Mouse (Mus musculus): ENCODE data around the gene Bcat1. TPM values are rescaled to one million over a fixed set of nuclear protein-coding genes. Genes with fewer than 3 reads are reported as not detected.
A peak's percentile ranks its signal among the peaks of the same experiment; 100 is the strongest.

Bcat1 gene
- polyA plus RNA-seq, 1 experiment from 2014 or later: 126 TPM

DNA sequence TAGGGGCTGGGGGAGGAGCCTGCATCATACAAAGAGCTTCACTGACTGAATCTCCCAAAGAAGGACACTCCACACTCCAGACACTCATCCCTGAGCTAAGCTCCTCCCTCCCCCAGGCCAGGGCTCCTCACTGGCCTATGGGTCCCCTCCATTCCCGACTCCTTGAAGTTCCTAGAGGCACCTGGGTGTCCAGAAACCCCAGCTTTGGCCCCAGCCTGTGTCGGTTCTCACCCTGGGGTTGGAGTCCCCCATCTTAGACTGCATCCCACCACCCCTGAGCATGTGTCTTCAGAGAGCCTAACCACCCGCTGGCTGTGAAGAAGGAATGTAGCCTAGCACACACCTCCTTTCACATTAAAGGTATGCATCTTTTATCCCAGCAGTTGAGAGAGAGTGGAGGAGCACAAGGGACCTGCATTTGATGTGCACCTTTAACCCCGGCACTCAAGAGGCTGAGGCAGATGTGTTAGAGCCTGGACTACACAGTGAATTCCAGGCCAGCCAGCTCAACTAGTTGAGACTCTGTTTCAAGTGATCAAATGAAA lies 10.6 kb downstream of the Bcat1 start:
- Histone ChIP-seq H3K4me3 (no peak overlapping the region), H3K36me3 (replicated peaks) (peaks cover 3% of the 10 kb centered on the region; the same call in 1 of the 2 replicates), H3K4me1 (peaks cover 29% of the 10 kb centered on the region), H3K27ac (replicated peaks) (no peak overlapping the region), H3K9me3 (no peaks in the 10 kb centered on the region), H3K27me3 (replicated peaks; ENCODE audit: low read depth, poor library complexity, severe bottlenecking) (no peaks in the 10 kb centered on the region)
- DNase-seq (ENCODE audit: low spot score): no peak
- 81% methylated on average over 4 of the region's 4 CpGs for WGBS

GRCm38 (mm10) chr6:145064104-145064503 lies 11.9 kb downstream of the Bcat1 start:
- Histone ChIP-seq H3K9me3 (no peaks in the 10 kb centered on the region), H3K36me3 (replicated peaks) (peaks cover 3% of the 10 kb centered on the region; the same call in 1 of the 2 replicates), H3K27ac (replicated peaks) (no peak overlapping the region), H3K4me1 (peaks cover 29% of the 10 kb centered on the region), H3K4me3 (no peak overlapping the region), H3K27me3 (replicated peaks; ENCODE audit: low read depth, poor library complexity, severe bottlenecking) (no peaks in the 10 kb centered on the region)
- 84% methylated on average over 1 of the region's 1 CpGs for WGBS
- no peak for DNase-seq (ENCODE audit: low spot score)

DNA sequence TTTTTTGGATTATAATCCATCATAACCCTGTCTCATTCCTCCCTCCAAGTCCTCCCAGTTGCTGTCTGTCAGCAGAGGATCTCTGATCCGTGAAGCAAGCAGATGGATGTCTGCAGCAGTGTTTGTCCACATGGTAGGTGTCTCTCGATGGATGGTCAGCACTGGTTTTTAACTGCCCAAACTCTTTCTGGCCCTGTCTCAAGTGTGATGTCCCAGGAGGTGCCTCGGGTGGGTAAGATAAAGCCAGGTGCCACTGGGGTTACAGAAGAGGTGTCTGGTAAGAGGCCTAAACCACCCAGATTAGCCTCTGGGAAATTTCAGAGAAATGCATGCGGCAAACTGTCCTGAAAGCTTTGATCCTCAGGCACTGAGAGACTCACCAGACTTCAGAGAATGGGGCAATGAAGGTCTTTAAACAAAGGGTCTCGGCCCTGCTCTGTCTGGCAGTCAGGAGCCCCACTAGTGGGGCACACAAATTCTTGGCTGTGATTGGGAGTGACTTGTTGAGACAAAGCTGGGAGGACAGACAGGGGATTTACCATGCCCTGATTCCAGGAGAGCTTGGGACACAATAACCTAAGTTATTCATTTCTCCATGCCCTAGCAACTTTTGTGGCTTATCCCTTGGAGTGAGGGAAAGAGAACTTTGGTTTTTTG lies 12.6 kb downstream of the Bcat1 start:
- Histone ChIP-seq H3K9me3 (no peaks in the 10 kb centered on the region), H3K27me3 (replicated peaks; ENCODE audit: low read depth, poor library complexity, severe bottlenecking) (no peaks in the 10 kb centered on the region), H3K4me3 (no peak overlapping the region), H3K36me3 (replicated peaks) (peaks cover 3% of the 10 kb centered on the region; the same call in 1 of the 2 replicates), H3K4me1 (peaks cover 29% of the 10 kb centered on the region), H3K27ac (replicated peaks) (0 out of 2 replicates have a peak overlapping the region, but pooled peaks have one; percentile 24)
- WGBS: 67% methylated on average over 5 of the region's 5 CpGs
- no peak for DNase-seq (ENCODE audit: low spot score)

DNA sequence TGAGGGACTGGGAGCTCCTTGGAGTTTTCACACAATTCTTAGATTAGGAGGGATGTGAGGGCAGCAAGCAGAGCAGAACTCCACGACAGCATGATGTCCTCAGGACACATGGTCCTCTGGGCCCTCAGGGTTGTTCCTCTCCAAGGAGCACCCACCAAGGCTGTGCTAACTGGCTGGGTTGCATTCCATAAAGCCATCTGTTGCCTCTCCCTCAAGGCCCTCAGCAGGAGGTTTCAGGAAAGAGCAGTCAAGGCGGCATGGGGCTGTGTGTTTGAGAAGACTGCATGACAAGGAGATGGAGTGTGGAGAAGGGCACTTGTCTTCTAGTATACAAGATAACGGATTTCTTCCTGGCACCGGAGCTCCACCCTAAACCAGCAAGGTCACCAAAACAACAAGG lies 13.2 kb downstream of the Bcat1 start:
- 71% methylated on average over 4 of the region's 4 CpGs for WGBS
- no peaks in the 10 kb centered on the region for H3K27me3 ChIP-seq (replicated peaks; ENCODE audit: low read depth, poor library complexity, severe bottlenecking)
- H3K36me3 ChIP-seq (replicated peaks): peaks cover 3% of the 10 kb centered on the region; the same call in 1 of the 2 replicates
- no peak for DNase-seq (ENCODE audit: low spot score)
- H3K27ac ChIP-seq (replicated peaks): no peak overlapping the region
- H3K4me3 ChIP-seq: no peak overlapping the region
- H3K9me3 ChIP-seq: no peaks in the 10 kb centered on the region
- H3K4me1 ChIP-seq: peaks cover 25% of the 10 kb centered on the region

DNA sequence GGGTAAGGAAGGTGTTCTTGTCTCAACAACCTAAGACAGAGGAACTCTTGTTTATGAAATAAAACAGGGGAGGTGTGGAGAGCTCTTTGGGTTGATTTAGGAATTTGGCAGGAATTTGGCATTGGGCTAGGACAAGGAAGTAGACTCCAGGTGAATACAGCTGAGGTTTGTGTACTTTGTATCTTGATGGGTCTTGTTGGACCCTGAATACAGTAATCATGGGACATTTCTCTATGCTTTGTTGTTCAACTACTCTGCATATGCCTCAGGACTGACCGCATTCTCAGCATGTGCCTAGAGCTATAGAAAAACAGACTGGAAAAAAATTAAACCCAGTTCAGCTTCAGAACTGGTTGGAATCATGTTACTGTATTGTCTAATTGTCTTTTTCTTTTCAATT lies 14.6 kb downstream of the Bcat1 start:
- Histone ChIP-seq H3K27ac (replicated peaks) (no peak overlapping the region), H3K9me3 (no peaks in the 10 kb centered on the region), H3K27me3 (replicated peaks; ENCODE audit: low read depth, poor library complexity, severe bottlenecking) (no peaks in the 10 kb centered on the region), H3K36me3 (replicated peaks) (peaks cover 5% of the 10 kb centered on the region; the same call in 1 of the 2 replicates), H3K4me3 (no peak overlapping the region), H3K4me1 (peaks cover 20% of the 10 kb centered on the region)
- 90% methylated on average over 1 of the region's 1 CpGs for WGBS
- no peak for DNase-seq (ENCODE audit: low spot score)

- Histone ChIP-seq H3K27me3 (replicated peaks; ENCODE audit: low read depth, poor library complexity, severe bottlenecking) (no peaks in the 10 kb centered on the region), H3K36me3 (replicated peaks) (peaks cover 14% of the 10 kb centered on the region), H3K9me3 (no peaks in the 10 kb centered on the region), H3K27ac (replicated peaks) (no peak overlapping the region), H3K4me1 (peaks cover 12% of the 10 kb centered on the region), H3K4me3 (no peak overlapping the region)
- no peak for DNase-seq (ENCODE audit: low spot score)
- WGBS: 85% methylated on average over 4 of the region's 4 CpGs
Observed at GRCm38 (mm10) chr6:145056102-145056501, 19.9 kb downstream of the Bcat1 start.

- no peak overlapping the region for H3K4me3 ChIP-seq
- no peaks in the 10 kb centered on the region for H3K9me3 ChIP-seq
- H3K27ac ChIP-seq (replicated peaks): no peak overlapping the region
- H3K27me3 ChIP-seq (replicated peaks; ENCODE audit: low read depth, poor library complexity, severe bottlenecking): no peaks in the 10 kb centered on the region
- peaks cover 19% of the 10 kb centered on the region for H3K4me1 ChIP-seq
- WGBS: 78% methylated on average over 6 of the region's 6 CpGs
- no peak for DNase-seq (ENCODE audit: low spot score)
- peaks cover 14% of the 10 kb centered on the region for H3K36me3 ChIP-seq (replicated peaks)
Observed at GRCm38 (mm10) chr6:145055277-145055858, 20.6 kb downstream of the Bcat1 start.

DNA sequence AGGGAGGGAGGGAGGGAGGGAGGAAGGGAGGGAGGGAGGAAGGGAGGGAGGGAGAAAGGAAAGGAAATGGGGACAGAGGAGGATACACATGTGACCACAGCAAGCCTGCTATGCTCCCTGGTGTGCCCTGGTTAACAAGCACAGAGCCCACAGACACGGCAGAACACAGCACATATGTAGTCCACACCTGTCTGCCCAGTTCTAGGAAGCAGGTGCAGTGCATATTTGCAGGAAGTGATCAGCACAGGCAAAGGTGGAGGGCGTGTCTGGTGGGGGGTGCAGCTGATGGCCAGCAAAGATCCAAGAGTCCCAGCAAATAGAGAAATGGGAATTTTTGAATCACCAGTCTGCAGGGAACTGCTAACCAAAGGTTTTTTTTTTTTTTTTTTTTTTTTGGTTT lies 23.3 kb downstream of the Bcat1 start:
- H3K27me3 ChIP-seq (replicated peaks; ENCODE audit: low read depth, poor library complexity, severe bottlenecking): peaks cover 11% of the 10 kb centered on the region
- WGBS: 83% methylated on average over 2 of the region's 2 CpGs
- no peak overlapping the region for H3K4me3 ChIP-seq
- H3K36me3 ChIP-seq (replicated peaks): peaks cover 14% of the 10 kb centered on the region
- H3K27ac ChIP-seq (replicated peaks): no peak overlapping the region
- H3K9me3 ChIP-seq: no peaks in the 10 kb centered on the region
- peaks cover 46% of the 10 kb centered on the region for H3K4me1 ChIP-seq
- no peak for DNase-seq (ENCODE audit: low spot score)

DNA sequence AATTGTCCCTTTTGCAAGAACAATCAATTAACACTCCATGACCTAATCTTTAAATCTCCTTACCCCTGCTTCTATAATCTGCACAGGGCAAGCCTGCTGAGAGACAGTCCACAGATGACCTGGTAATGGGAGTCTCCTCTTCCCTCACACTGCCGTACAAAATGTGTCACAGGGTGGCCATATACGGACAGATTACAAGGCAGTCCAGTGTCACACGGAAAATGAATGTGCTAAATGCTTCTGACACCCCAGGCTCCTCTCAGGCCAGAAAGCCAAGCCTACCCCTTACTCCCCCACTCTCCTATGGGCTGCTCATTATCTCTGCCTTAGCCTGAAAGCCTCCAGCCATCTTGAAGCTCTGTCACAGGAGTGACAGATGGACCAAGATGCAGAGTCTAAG lies 25.1 kb downstream of the Bcat1 start:
- no peaks in the 10 kb centered on the region for H3K9me3 ChIP-seq
- H3K27ac ChIP-seq (replicated peaks): no peak overlapping the region
- 53% methylated on average over 3 of the region's 3 CpGs for WGBS
- peaks cover 11% of the 10 kb centered on the region for H3K27me3 ChIP-seq (replicated peaks; ENCODE audit: low read depth, poor library complexity, severe bottlenecking)
- H3K4me3 ChIP-seq: no peak overlapping the region
- H3K4me1 ChIP-seq: peaks cover 54% of the 10 kb centered on the region
- H3K36me3 ChIP-seq (replicated peaks): peaks cover 12% of the 10 kb centered on the region
- DNase-seq (ENCODE audit: low spot score): no peak

GRCm38 (mm10) chr6:145048131-145048997 lies 27.6 kb downstream of the Bcat1 start:
- 2% methylated on average over 64 of the region's 64 CpGs for WGBS
- Histone ChIP-seq H3K9me3 (no peaks in the 10 kb centered on the region), H3K27me3 (replicated peaks; ENCODE audit: low read depth, poor library complexity, severe bottlenecking) (peaks cover 11% of the 10 kb centered on the region), H3K36me3 (replicated peaks) (peaks cover 10% of the 10 kb centered on the region), H3K4me1 (peaks cover 59% of the 10 kb centered on the region), H3K4me3 (peak overlapping the region; percentile 70), H3K27ac (replicated peaks) (peak overlapping the region; percentile 90)
- DNase-seq (ENCODE audit: low spot score): peak; percentile 68

GRCm38 (mm10) chr6:145047445-145047857 lies 28.5 kb downstream of the Bcat1 start:
- Histone ChIP-seq H3K27ac (replicated peaks) (peak overlapping the region; percentile 90), H3K9me3 (no peaks in the 10 kb centered on the region), H3K4me1 (peaks cover 62% of the 10 kb centered on the region), H3K36me3 (replicated peaks) (peaks cover 9% of the 10 kb centered on the region), H3K4me3 (peak overlapping the region; percentile 70), H3K27me3 (replicated peaks; ENCODE audit: low read depth, poor library complexity, severe bottlenecking) (peaks cover 11% of the 10 kb centered on the region)
- 1% methylated on average over 15 of the region's 15 CpGs for WGBS
- peak; percentile 81 for DNase-seq (ENCODE audit: low spot score)

GRCm38 (mm10) chr6:145046266-145046890 lies 29.6 kb downstream of the Bcat1 start:
- H3K27me3 ChIP-seq (replicated peaks; ENCODE audit: low read depth, poor library complexity, severe bottlenecking): peaks cover 11% of the 10 kb centered on the region
- peak overlapping the region; percentile 90 for H3K27ac ChIP-seq (replicated peaks)
- DNase-seq (ENCODE audit: low spot score): no peak
- no peaks in the 10 kb centered on the region for H3K9me3 ChIP-seq
- peaks cover 73% of the 10 kb centered on the region for H3K4me1 ChIP-seq
- peak overlapping the region; percentile 70; the same call in 1 of the 2 replicates for H3K4me3 ChIP-seq
- WGBS: 79% methylated on average over 13 of the region's 13 CpGs
- peaks cover 9% of the 10 kb centered on the region for H3K36me3 ChIP-seq (replicated peaks)
